Mouse (Mus musculus) kidney, postnatal 4 days (tissue): ENCODE results near the gene Gm8104.
"Not testable (repeated sequence)": the region's sequence is repeated elsewhere in the genome, so short reads cannot be mapped to it uniquely, and the experiment has no call there.

Source experiments
- DNase-seq, 2 experiments: peaks; one replicate each; pipeline ENCODE4 v3.0.0; 2021; ENCODE audit warnings: mixed read lengths in 2 of 2

Gm8104 gene

GRCm38 (mm10) chr14:43100301-43100700 lies at the start of gene Gm8104:
TSS of gene Gm8104 (plus strand) at chr14:43100601.
- DNase-seq: not testable (repeated sequence)

GRCm38 (mm10) chr14:43058063-43058462 lies 42.3 kb upstream of the Gm8104 start:
- DNase-seq: not testable (repeated sequence)

GRCm38 (mm10) chr14:43060179-43060578 lies 40.2 kb upstream of the Gm8104 start:
- DNase-seq: not testable (repeated sequence)

- DNase-seq: not testable (repeated sequence)
These were observed 23.9 kb upstream of the Gm8104 start, which contains the start of gene Gm8094 for GRCm38 (mm10) chr14:43076543-43076942. TSS of gene Gm8094 (minus strand) at chr14:43076643.

- not testable (repeated sequence) for DNase-seq
These were observed 15.3 kb upstream of the Gm8104 start for GRCm38 (mm10) chr14:43084936-43085730.

GRCm38 (mm10) chr14:43089103-43089919 lies 11.1 kb upstream of the Gm8104 start:
- DNase-seq: not testable (repeated sequence)

- not testable (repeated sequence) for DNase-seq
These were observed 19.3 kb downstream of the Gm8104 start for GRCm38 (mm10) chr14:43119673-43120072.

GRCm38 (mm10) chr14:43126286-43126685 lies 25.9 kb downstream of the Gm8104 start:
- DNase-seq: not testable (repeated sequence)
